Mouse (Mus musculus) stomach, embryonic 16.5 days (tissue): ENCODE measurements around the gene Ntng1. TPM values are rescaled to one million over a fixed set of nuclear protein-coding genes. Genes with fewer than 3 reads are reported as not detected.

Source experiments
- ATAC-seq: fragments of 200-750 bp; cut with Nextera tagmentation; 2 replicates; pipeline ENCODE4 v1.8.0; 2017; ENCODE audit warnings: moderate number of reproducible peaks, moderate TSS enrichment; ENCODE audit not compliant: insufficient read depth, low FRiP score
- H3K27ac ChIP-seq: fragments of 300-500 bp; sonication (generic); 2 replicates; pipeline ENCODE4 v1.5.1; 2014; ENCODE audit warnings: low read length
- H3K27me3 ChIP-seq: fragments of 300-500 bp; sonication (generic); 2 replicates; pipeline ENCODE4 v1.6.1; 2014; ENCODE audit warnings: low read length, control low read depth, mixed read lengths; ENCODE audit not compliant: control insufficient read depth, insufficient read depth
- H3K36me3 ChIP-seq: fragments of 300-500 bp; sonication (generic); 2 replicates; pipeline ENCODE4 v1.6.1; 2014; ENCODE audit warnings: low read length; ENCODE audit not compliant: control insufficient read depth, insufficient read depth
- H3K4me1 ChIP-seq: fragments of 300-500 bp; sonication (generic); 2 replicates; pipeline ENCODE4 v1.6.1; 2014; ENCODE audit warnings: low read length, control low read depth, mixed read lengths; ENCODE audit not compliant: control insufficient read depth, insufficient read depth
- H3K4me2 ChIP-seq: fragments of 300-500 bp; sonication (generic); 2 replicates; pipeline ENCODE4 v1.6.1; 2014; ENCODE audit warnings: low read depth, low read length, mixed read lengths
- H3K4me3 ChIP-seq: fragments of 300-500 bp; sonication (generic); replicated peaks from 2 replicates; pipeline ENCODE4 v1.5.1; 2014; ENCODE audit warnings: mild to moderate bottlenecking, low read length
- H3K9ac ChIP-seq: fragments of 300-500 bp; sonication (generic); 2 replicates; pipeline ENCODE4 v1.6.1; 2014; ENCODE audit warnings: low read length
- H3K9me3 ChIP-seq: fragments of 300-500 bp; sonication (generic); replicated peaks from 2 replicates; pipeline ENCODE4 v1.6.1; 2016; ENCODE audit warnings: low read length, control low read depth; ENCODE audit not compliant: control insufficient read depth
- WGBS: fragments of 180-500 bp; shearing (Covaris S2); extraction: QIAGEN DNeasy Blood & Tissue Kit; methylation state at CpG from one replicate; pipeline ENCODE4 v1.1.7; 2014; 5-methylcytosine and 5-hydroxymethylcytosine counted together
- polyA plus RNA-seq: library from polyadenylated mRNA; unstranded; fragments of >200 nt; fragmentation: Nextera tagmentation; extraction: Ambion mirVana; gene quantifications from 2 replicates; pipeline ENCODE4 v1.2.1, GENCODE M21; 2015

The Ntng1 gene
- polyA plus RNA-seq, 1 experiment from 2014 or later = 3.0 TPM

- Histone ChIP-seq H3K9me3 (no peaks in the 10 kb centered on the region), H3K27me3 (no peaks in the 10 kb centered on the region), H3K4me3 (no peak overlapping the region), H3K4me2 (no peak overlapping the region), H3K4me1 (no peaks in the 10 kb centered on the region), H3K27ac (no peak overlapping the region), H3K9ac (no peak overlapping the region), H3K36me3 (no peaks in the 10 kb centered on the region)
- 67% methylated on average over 8 of the region's 8 CpGs for WGBS
- ATAC-seq = no peak
Observed at GRCm38 (mm10) chr3:110132289-110132688, 11.5 kb downstream of the Ntng1 start.

- Histone ChIP-seq H3K36me3 (no peaks in the 10 kb centered on the region), H3K9me3 (no peaks in the 10 kb centered on the region), H3K9ac (no peak overlapping the region), H3K4me3 (no peak overlapping the region), H3K4me2 (no peak overlapping the region), H3K4me1 (no peaks in the 10 kb centered on the region), H3K27ac (no peak overlapping the region), H3K27me3 (no peaks in the 10 kb centered on the region)
- no peak for ATAC-seq
- WGBS = 58% methylated on average over 18 of the region's 18 CpGs
Observed at GRCm38 (mm10) chr3:110131043-110131891, 12.5 kb downstream of the Ntng1 start.

- ATAC-seq = no peak
- Histone ChIP-seq H3K4me3 (no peak overlapping the region), H3K27ac (no peak overlapping the region), H3K27me3 (no peaks in the 10 kb centered on the region), H3K4me1 (no peaks in the 10 kb centered on the region), H3K9me3 (no peaks in the 10 kb centered on the region), H3K9ac (no peak overlapping the region), H3K4me2 (no peak overlapping the region), H3K36me3 (no peaks in the 10 kb centered on the region)
- 70% methylated on average over 6 of the region's 6 CpGs for WGBS
Observed at GRCm38 (mm10) chr3:110129607-110130006, 14.2 kb downstream of the Ntng1 start.

GRCm38 (mm10) chr3:110105982-110106381 lies 37.8 kb downstream of the Ntng1 start:
- Histone ChIP-seq H3K4me1 (no peaks in the 10 kb centered on the region), H3K36me3 (no peaks in the 10 kb centered on the region), H3K4me2 (no peak overlapping the region), H3K27ac (no peak overlapping the region), H3K9ac (no peak overlapping the region), H3K9me3 (no peaks in the 10 kb centered on the region), H3K4me3 (no peak overlapping the region), H3K27me3 (no peaks in the 10 kb centered on the region)
- ATAC-seq = no peak
- WGBS = 42% methylated on average over 2 of the region's 2 CpGs

GRCm38 (mm10) chr3:110094407-110094806 lies 49.4 kb downstream of the Ntng1 start:
- H3K4me3 ChIP-seq = no peak overlapping the region

GRCm38 (mm10) chr3:110094003-110094402 lies 49.8 kb downstream of the Ntng1 start:
- 84% methylated on average over 3 of the region's 3 CpGs for whole genome bisulfite sequencing
- no peaks in the 10 kb centered on the region for H3K36me3 ChIP-seq
- no peak for ATAC-seq
- H3K27ac ChIP-seq = no peak overlapping the region
- no peak overlapping the region for H3K9ac ChIP-seq
- H3K27me3 ChIP-seq = no peaks in the 10 kb centered on the region
- H3K4me2 ChIP-seq = no peak overlapping the region
- H3K4me1 ChIP-seq = no peaks in the 10 kb centered on the region
- H3K9me3 ChIP-seq = no peaks in the 10 kb centered on the region
- no peak overlapping the region for H3K4me3 ChIP-seq

More at GRCm38 (mm10) chr3:110094407-110094806, 49.4 kb downstream of the Ntng1 start:
- Histone ChIP-seq H3K4me1 (no peaks in the 10 kb centered on the region), H3K36me3 (no peaks in the 10 kb centered on the region), H3K27me3 (no peaks in the 10 kb centered on the region), H3K9me3 (no peaks in the 10 kb centered on the region), H3K27ac (no peak overlapping the region), H3K9ac (no peak overlapping the region), H3K4me2 (no peak overlapping the region)
- no peak for ATAC-seq
- WGBS = 72% methylated on average over 2 of the region's 2 CpGs

GRCm38 (mm10) chr3:110092521-110092920 lies 51.3 kb downstream of the Ntng1 start:
- Histone ChIP-seq H3K4me3 (no peak overlapping the region), H3K27me3 (no peaks in the 10 kb centered on the region), H3K27ac (no peak overlapping the region), H3K4me2 (no peak overlapping the region), H3K4me1 (no peaks in the 10 kb centered on the region), H3K9ac (no peak overlapping the region), H3K36me3 (no peaks in the 10 kb centered on the region), H3K9me3 (no peaks in the 10 kb centered on the region)
- no peak for ATAC-seq
- WGBS = 85% methylated on average over 3 of the region's 3 CpGs

- WGBS = 72% methylated on average over 6 of the region's 6 CpGs
- no peak overlapping the region for H3K27ac ChIP-seq
- H3K9ac ChIP-seq = no peak overlapping the region
- H3K4me2 ChIP-seq = no peak overlapping the region
- no peak for ATAC-seq
- no peaks in the 10 kb centered on the region for H3K4me1 ChIP-seq
- H3K4me3 ChIP-seq = no peak overlapping the region
- no peaks in the 10 kb centered on the region for H3K36me3 ChIP-seq
- no peaks in the 10 kb centered on the region for H3K9me3 ChIP-seq
- H3K27me3 ChIP-seq = no peaks in the 10 kb centered on the region
Observed at GRCm38 (mm10) chr3:110087189-110087588, 56.6 kb downstream of the Ntng1 start.

GRCm38 (mm10) chr3:110085336-110085735 lies 58.5 kb downstream of the Ntng1 start:
- no peaks in the 10 kb centered on the region for H3K36me3 ChIP-seq
- no peaks in the 10 kb centered on the region for H3K9me3 ChIP-seq
- H3K4me3 ChIP-seq = no peak overlapping the region
- H3K4me2 ChIP-seq = no peak overlapping the region
- 67% methylated on average over 2 of the region's 2 CpGs for WGBS
- no peak overlapping the region for H3K27ac ChIP-seq
- no peaks in the 10 kb centered on the region for H3K4me1 ChIP-seq
- ATAC-seq = no peak
- no peak overlapping the region for H3K9ac ChIP-seq
- no peaks in the 10 kb centered on the region for H3K27me3 ChIP-seq
